Mouse (Mus musculus): ENCODE measurements at regions not wholly inside any gene's neighbourhood (a gene's known extent, or its start where the extent isn't known, plus 50 kb on each side); places are given as distances from the start of the nearest gene placed in this dataset.

- Histone ChIP-seq H3K4me2 (ENCODE audit: low read length) (no peak overlapping the region), H3K9ac (ENCODE audit: low read depth, low read length) (no peak overlapping the region), H3K36me3 (ENCODE audit: insufficient read depth, low read length) (no peaks in the 10 kb centered on the region), H3K27ac (no peak overlapping the region), H3K4me1 (replicated peaks; ENCODE audit: insufficient read depth, low read length) (no peaks in the 10 kb centered on the region), H3K9me3 (replicated peaks; ENCODE audit: low read length) (no peaks in the 10 kb centered on the region), H3K27me3 (ENCODE audit: insufficient read depth, low read length) (no peaks in the 10 kb centered on the region), H3K4me3 (replicated peaks; ENCODE audit: low read depth, low read length) (no peak overlapping the region)
- no peak for ATAC-seq (replicated peaks; ENCODE audit: low FRiP score, low read depth)
- WGBS, result 67% methylated on average over 1 of the region's 1 CpGs
- TF ChIP-seq CTCF (IDR thresholded peaks at IDR 0.05; ENCODE audit: low read depth), result no peak
- DNase-seq (ENCODE audit: low spot score), result no peak
Observed at GRCm38 (mm10) chr7:54599776-54600175, 235.5 kb upstream of the Luzp2 start.

GRCm38 (mm10) chr7:54622436-54622835 lies 212.9 kb upstream of the Luzp2 start:
- TF ChIP-seq CTCF (IDR thresholded peaks at IDR 0.05; ENCODE audit: low read depth), result no peak
- DNase-seq (ENCODE audit: low spot score) (no peak), ATAC-seq (replicated peaks; ENCODE audit: low FRiP score, low read depth) (no peak)
- H3K27me3 ChIP-seq (ENCODE audit: insufficient read depth, low read length), result no peaks in the 10 kb centered on the region
- no peaks in the 10 kb centered on the region for H3K36me3 ChIP-seq (ENCODE audit: insufficient read depth, low read length)
- no peak overlapping the region for H3K27ac ChIP-seq
- no peaks in the 10 kb centered on the region for H3K4me1 ChIP-seq (replicated peaks; ENCODE audit: insufficient read depth, low read length)
- no peak overlapping the region for H3K9ac ChIP-seq (ENCODE audit: low read depth, low read length)
- H3K4me2 ChIP-seq (ENCODE audit: low read length), result no peak overlapping the region
- no peaks in the 10 kb centered on the region for H3K9me3 ChIP-seq (replicated peaks; ENCODE audit: low read length)
- WGBS, result 91% methylated on average over 2 of the region's 2 CpGs
- H3K4me3 ChIP-seq (replicated peaks; ENCODE audit: low read depth, low read length), result no peak overlapping the region

- Histone ChIP-seq H3K4me1 (replicated peaks; ENCODE audit: insufficient read depth, low read length) (no peaks in the 10 kb centered on the region), H3K9ac (ENCODE audit: low read depth, low read length) (no peak overlapping the region), H3K9me3 (replicated peaks; ENCODE audit: low read length) (no peaks in the 10 kb centered on the region), H3K36me3 (ENCODE audit: insufficient read depth, low read length) (no peaks in the 10 kb centered on the region), H3K27me3 (ENCODE audit: insufficient read depth, low read length) (no peaks in the 10 kb centered on the region), H3K4me3 (replicated peaks; ENCODE audit: low read depth, low read length) (no peak overlapping the region), H3K4me2 (ENCODE audit: low read length) (no peak overlapping the region), H3K27ac (no peak overlapping the region)
- no peak for DNase-seq (ENCODE audit: low spot score)
- 69% methylated on average over 6 of the region's 6 CpGs for WGBS
- ATAC-seq (replicated peaks; ENCODE audit: low FRiP score, low read depth), result no peak
- TF ChIP-seq CTCF (IDR thresholded peaks at IDR 0.05; ENCODE audit: low read depth), result no peak
Observed at GRCm38 (mm10) chr7:54633930-54634329, 201.4 kb upstream of the Luzp2 start.

GRCm38 (mm10) chr7:54634348-54635035 lies 200.8 kb upstream of the Luzp2 start:
- no peak for DNase-seq (ENCODE audit: low spot score)
- Histone ChIP-seq H3K4me1 (replicated peaks; ENCODE audit: insufficient read depth, low read length) (no peaks in the 10 kb centered on the region), H3K9me3 (replicated peaks; ENCODE audit: low read length) (no peaks in the 10 kb centered on the region), H3K4me2 (ENCODE audit: low read length) (no peak overlapping the region), H3K27me3 (ENCODE audit: insufficient read depth, low read length) (no peaks in the 10 kb centered on the region), H3K27ac (no peak overlapping the region), H3K36me3 (ENCODE audit: insufficient read depth, low read length) (no peaks in the 10 kb centered on the region), H3K9ac (ENCODE audit: low read depth, low read length) (no peak overlapping the region), H3K4me3 (replicated peaks; ENCODE audit: low read depth, low read length) (no peak overlapping the region)
- no peak for ATAC-seq (replicated peaks; ENCODE audit: low FRiP score, low read depth)
- TF ChIP-seq CTCF (IDR thresholded peaks at IDR 0.05; ENCODE audit: low read depth), result no peak
- 86% methylated on average over 10 of the region's 10 CpGs for WGBS

- TF ChIP-seq CTCF (IDR thresholded peaks at IDR 0.05; ENCODE audit: low read depth), result no peak
- 91% methylated on average over 2 of the region's 2 CpGs for WGBS
- no peak for DNase-seq (ENCODE audit: low spot score)
- no peaks in the 10 kb centered on the region for H3K36me3 ChIP-seq (ENCODE audit: insufficient read depth, low read length)
- H3K9ac ChIP-seq (ENCODE audit: low read depth, low read length), result no peak overlapping the region
- no peaks in the 10 kb centered on the region for H3K4me1 ChIP-seq (replicated peaks; ENCODE audit: insufficient read depth, low read length)
- ATAC-seq (replicated peaks; ENCODE audit: low FRiP score, low read depth), result no peak
- H3K4me3 ChIP-seq (replicated peaks; ENCODE audit: low read depth, low read length), result no peak overlapping the region
- H3K4me2 ChIP-seq (ENCODE audit: low read length), result no peak overlapping the region
- no peaks in the 10 kb centered on the region for H3K27me3 ChIP-seq (ENCODE audit: insufficient read depth, low read length)
- no peaks in the 10 kb centered on the region for H3K9me3 ChIP-seq (replicated peaks; ENCODE audit: low read length)
- no peak overlapping the region for H3K27ac ChIP-seq
Observed at GRCm38 (mm10) chr7:54645314-54645713, 190.0 kb upstream of the Luzp2 start.

GRCm38 (mm10) chr7:54649025-54649424 lies 186.3 kb upstream of the Luzp2 start:
- ATAC-seq (replicated peaks; ENCODE audit: low FRiP score, low read depth) (no peak), DNase-seq (ENCODE audit: low spot score) (no peak)
- H3K4me1 ChIP-seq (replicated peaks; ENCODE audit: insufficient read depth, low read length), result no peaks in the 10 kb centered on the region
- no peaks in the 10 kb centered on the region for H3K27me3 ChIP-seq (ENCODE audit: insufficient read depth, low read length)
- no peaks in the 10 kb centered on the region for H3K36me3 ChIP-seq (ENCODE audit: insufficient read depth, low read length)
- 69% methylated on average over 1 of the region's 1 CpGs for WGBS
- H3K27ac ChIP-seq, result no peak overlapping the region
- no peak overlapping the region for H3K4me3 ChIP-seq (replicated peaks; ENCODE audit: low read depth, low read length)
- TF ChIP-seq CTCF (IDR thresholded peaks at IDR 0.05; ENCODE audit: low read depth), result no peak
- no peaks in the 10 kb centered on the region for H3K9me3 ChIP-seq (replicated peaks; ENCODE audit: low read length)
- H3K9ac ChIP-seq (ENCODE audit: low read depth, low read length), result no peak overlapping the region
- no peak overlapping the region for H3K4me2 ChIP-seq (ENCODE audit: low read length)

Data from kidney, postnatal 0 days (tissue).